Mouse (Mus musculus) testis, adult 2 months (tissue): Measurements from ENCODE around the gene Irf2bp2.

Source experiments
- CTCF ChIP-seq: fragments of 200-500 bp; IDR thresholded peaks from 2 replicates; pipeline ENCODE4 v1.5.1; 2012; ENCODE audit warnings: low read depth, mild to moderate bottlenecking, inconsistent platforms, low read length, moderate library complexity; ENCODE audit not compliant: control insufficient read depth, insufficient read depth, insufficient replicate concordance
- POLR2A ChIP-seq: fragments of 200-500 bp; IDR thresholded peaks from 2 replicates; pipeline ENCODE4 v1.6.1; 2012; ENCODE audit warnings: low read depth, mild to moderate bottlenecking, inconsistent platforms, low read length, moderate library complexity; ENCODE audit not compliant: control insufficient read depth

- TF ChIP-seq CTCF (no peak), POLR2A (no peak)
These were observed 16.9 kb downstream of the Irf2bp2 start for GRCm38 (mm10) chr8:126576919-126577318.
